Mouse (Mus musculus) small intestine, adult 2 months (tissue): ENCODE data around the gene Poll.

Experiments used
- CTCF ChIP-seq: fragments of 200-500 bp; IDR thresholded peaks from 2 replicates; pipeline ENCODE4 v1.5.1; 2012; ENCODE audit warnings: low read depth, mild to moderate bottlenecking, control low read depth, inconsistent platforms, low read length, moderate library complexity, mixed read lengths; ENCODE audit not compliant: insufficient replicate concordance, insufficient read length; ENCODE audit errors: extremely low read depth
- POLR2A ChIP-seq: fragments of 200-500 bp; IDR thresholded peaks from 2 replicates; pipeline ENCODE4 v1.6.1; 2012; ENCODE audit warnings: low read depth, mild to moderate bottlenecking, control low read depth, inconsistent platforms, low read length, moderate library complexity

DNA sequence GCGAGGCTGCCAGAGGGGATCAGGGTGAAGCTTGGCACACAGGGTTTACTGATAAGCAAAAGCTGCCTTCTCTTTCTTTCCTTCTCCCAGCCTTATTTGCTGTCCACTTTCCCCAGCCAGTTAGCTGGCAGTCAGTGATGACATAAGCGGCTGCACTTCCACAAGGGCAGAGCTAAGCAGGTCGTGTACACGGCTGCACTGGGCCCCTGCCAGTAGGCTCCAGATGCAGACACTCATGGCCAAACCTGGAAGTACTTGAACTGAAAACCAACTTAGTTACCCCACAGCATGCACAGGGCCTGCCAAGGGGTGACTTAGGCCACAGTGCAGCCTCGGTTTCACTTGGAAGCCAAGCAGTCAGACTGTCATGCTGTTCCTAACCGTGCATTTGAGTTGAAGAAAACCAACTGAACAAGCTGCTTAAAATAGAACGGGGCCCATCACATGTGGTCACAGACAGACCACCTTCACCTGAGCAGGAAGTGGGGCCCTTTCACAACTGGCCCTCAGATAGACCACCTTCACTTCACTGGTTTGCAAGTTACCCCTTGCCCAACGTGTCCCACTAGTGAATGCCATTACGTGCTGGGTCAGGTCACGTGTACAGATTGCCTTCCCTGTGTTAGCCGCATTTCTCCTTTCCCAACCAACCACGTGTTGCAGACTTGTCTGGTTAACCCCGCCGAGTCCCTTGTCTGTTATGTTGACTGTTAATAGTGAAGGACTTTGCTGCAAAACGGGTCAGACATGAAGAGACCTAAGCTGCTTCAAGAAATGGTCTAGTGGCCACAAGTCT lies 29.9 kb downstream of the Poll start:
- TF ChIP-seq CTCF, result no peak
- TF ChIP-seq POLR2A, result no peak
